In genomic region chr16:31495769-31496168, GRCm38 (mm10) we compare ENCODE assay signal across 18 mouse cellular contexts.
"Had no signal": no experiment of that assay in that cellular context is flagged by ENCODE, and none has a peak within 500 bp of the region (broad histone marks: within the 10 kb centered on the region; RNA-seq: fewer than 3 reads in every experiment).

No protein-coding gene starts in this region.

- H3K4me2 ChIP-seq: liver, embryonic 13.5 days; midbrain, embryonic 12.5 days; midbrain, embryonic 15.5 days; neural tube, embryonic 12.5 days; neural tube, embryonic 15.5 days had no signal

- H3K27ac ChIP-seq: kidney, postnatal 0 days; layer of hippocampus, adult 2 months; left cerebral cortex, adult 2 months; liver, embryonic 13.5 days; macrophage; midbrain, embryonic 12.5 days; midbrain, embryonic 15.5 days; neural tube, embryonic 12.5 days; neural tube, embryonic 15.5 days; stomach, postnatal 0 days had no signal

- DNase-seq: kidney, postnatal 25 days; layer of hippocampus, postnatal 36 days; liver, embryonic 13.5 days; lung, adult 2 months; right cerebral cortex, adult 18-20 months; right cerebral cortex, postnatal 14 days; right cerebral cortex, postnatal 4 days; thymus, adult 2 months; thymus, postnatal 14 days had no signal

- H3K9ac ChIP-seq: liver, embryonic 13.5 days; midbrain, embryonic 12.5 days; midbrain, embryonic 15.5 days; neural tube, embryonic 12.5 days; neural tube, embryonic 15.5 days had no signal

- ATAC-seq: midbrain, embryonic 15.5 days had no signal

- H3K27me3 ChIP-seq: midbrain, embryonic 15.5 days; neural tube, embryonic 12.5 days had no signal

- H3K4me3 ChIP-seq: layer of hippocampus, adult 2 months; left cerebral cortex, adult 2 months; liver, embryonic 13.5 days; midbrain, embryonic 12.5 days; midbrain, embryonic 15.5 days; neural tube, embryonic 12.5 days; neural tube, embryonic 15.5 days had no signal

- H3K9me3 ChIP-seq: liver, embryonic 13.5 days; midbrain, embryonic 12.5 days; midbrain, embryonic 15.5 days; neural tube, embryonic 12.5 days; neural tube, embryonic 15.5 days had no signal

- H3K36me3 ChIP-seq: liver, embryonic 13.5 days; midbrain, embryonic 12.5 days; midbrain, embryonic 15.5 days; neural tube, embryonic 12.5 days; neural tube, embryonic 15.5 days had no signal
